Mouse (Mus musculus) A20 (cell line): ENCODE data around the gene U2af2.
"Not testable (repeated sequence)": the region's sequence is repeated elsewhere in the genome, so short reads cannot be mapped to it uniquely, and the experiment has no call there.

Experiments
- DNase-seq: peaks from one replicate; pipeline ENCODE4 v3.0.0-alpha.2; 2011; ENCODE audit warnings: low read depth, low spot score

The U2af2 gene

GRCm38 (mm10) chr7:5073586-5073985 lies 11.6 kb downstream of the U2af2 start:
- DNase-seq = no peak

GRCm38 (mm10) chr7:5074984-5075383 lies 13.0 kb downstream of the U2af2 start:
- no peak for DNase-seq

- no peak for DNase-seq
Observed at GRCm38 (mm10) chr7:5076931-5077330, 15.0 kb downstream of the U2af2 start.

- not testable (repeated sequence) for DNase-seq
Observed at GRCm38 (mm10) chr7:5079365-5080009, 17.5 kb downstream of the U2af2 start.

GRCm38 (mm10) chr7:5080010-5080751 lies 18.2 kb downstream of the U2af2 start, which contains the start of gene Epn1:
Gene Epn1, plus strand, starts transcription at chr7:5080235.
- peak; percentile 98 for DNase-seq

DNA sequence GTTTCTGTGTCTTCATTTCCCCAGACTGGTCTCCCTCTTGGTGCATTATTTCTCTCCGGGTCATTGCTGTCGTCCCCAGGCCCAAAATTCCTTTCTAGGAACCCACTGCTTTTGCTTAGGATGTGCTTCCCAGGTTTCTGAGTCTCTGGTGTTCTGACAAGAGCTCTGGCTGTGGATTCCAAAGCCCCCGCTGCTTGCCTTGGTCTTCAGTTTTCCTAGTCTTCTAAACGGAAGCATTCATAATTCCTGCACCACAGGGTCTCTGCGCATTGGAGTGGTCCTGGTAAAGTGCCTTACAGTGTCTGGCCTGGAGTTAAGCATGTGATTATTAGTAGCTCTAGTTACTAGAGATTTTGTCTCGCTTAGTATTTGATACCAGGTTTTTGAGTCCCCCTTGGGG lies 18.9 kb downstream of the U2af2 start:
- DNase-seq = no peak

- DNase-seq = peak; percentile 69
Observed at GRCm38 (mm10) chr7:5081241-5081640, 19.3 kb downstream of the U2af2 start.

GRCm38 (mm10) chr7:5081939-5082338 lies 20.0 kb downstream of the U2af2 start:
- DNase-seq = peak; percentile 40

DNA sequence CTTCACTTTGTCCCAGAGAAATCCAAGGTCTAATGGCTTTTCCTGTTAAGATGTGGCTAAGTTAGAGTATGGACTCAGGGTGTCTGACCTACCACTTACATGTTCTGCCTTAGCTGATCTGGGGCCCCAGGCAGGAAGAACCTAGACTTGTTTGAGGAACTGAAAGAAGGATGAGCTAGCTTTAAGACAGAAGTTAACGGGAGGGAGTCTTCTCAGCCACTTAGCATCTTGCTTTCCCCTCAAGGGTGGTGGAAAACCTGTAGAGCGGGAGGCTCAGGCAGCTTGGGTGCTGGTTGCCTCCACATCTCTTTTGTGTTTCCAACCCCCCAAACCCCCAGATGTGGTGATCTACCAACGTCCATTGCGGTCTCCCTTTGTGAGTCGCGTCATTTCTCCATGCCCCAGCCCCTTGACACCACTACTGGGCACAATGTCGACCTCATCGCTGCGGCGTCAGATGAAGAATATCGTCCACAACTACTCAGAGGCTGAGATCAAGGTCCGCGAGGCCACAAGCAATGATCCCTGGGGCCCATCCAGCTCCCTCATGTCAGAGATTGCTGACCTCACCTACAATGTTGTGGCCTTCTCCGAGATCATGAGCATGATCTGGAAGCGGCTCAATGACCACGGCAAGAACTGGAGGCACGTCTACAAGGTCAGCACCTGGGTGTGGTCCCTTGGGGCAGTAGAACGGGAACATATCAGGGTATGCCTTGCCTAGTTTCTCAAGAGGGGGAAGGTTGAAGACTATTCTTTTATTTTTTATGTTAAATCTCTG lies 21.6 kb downstream of the U2af2 start:
- peak; percentile 91 for DNase-seq

GRCm38 (mm10) chr7:5085512-5085911 lies 23.6 kb downstream of the U2af2 start:
- no peak for DNase-seq

- no peak for DNase-seq
Observed at GRCm38 (mm10) chr7:5086921-5087440, 25.0 kb downstream of the U2af2 start.

DNA sequence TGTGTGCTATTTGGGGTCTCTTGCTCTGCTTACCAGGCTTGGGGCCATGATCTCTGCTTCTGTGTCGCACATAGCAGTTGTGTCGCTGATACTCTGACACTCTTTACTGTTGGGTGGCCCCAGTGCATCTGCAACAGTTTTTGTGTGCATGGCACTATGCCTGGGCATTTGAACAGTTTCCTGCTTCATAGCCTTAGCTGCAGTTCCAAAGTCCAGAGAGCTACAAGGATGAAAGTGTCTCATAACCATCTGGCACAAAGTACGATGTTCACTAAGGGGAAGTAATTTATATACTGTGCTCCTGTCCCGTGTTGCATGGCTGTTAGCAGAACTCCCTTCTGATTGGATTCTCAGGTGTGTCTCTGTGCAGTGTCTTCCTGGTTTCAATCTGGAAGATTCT lies 25.9 kb downstream of the U2af2 start:
- no peak for DNase-seq

GRCm38 (mm10) chr7:5089853-5090252 lies 27.9 kb downstream of the U2af2 start:
- no peak for DNase-seq

- no peak for DNase-seq
Observed at GRCm38 (mm10) chr7:5091008-5091728, 29.2 kb downstream of the U2af2 start.

DNA sequence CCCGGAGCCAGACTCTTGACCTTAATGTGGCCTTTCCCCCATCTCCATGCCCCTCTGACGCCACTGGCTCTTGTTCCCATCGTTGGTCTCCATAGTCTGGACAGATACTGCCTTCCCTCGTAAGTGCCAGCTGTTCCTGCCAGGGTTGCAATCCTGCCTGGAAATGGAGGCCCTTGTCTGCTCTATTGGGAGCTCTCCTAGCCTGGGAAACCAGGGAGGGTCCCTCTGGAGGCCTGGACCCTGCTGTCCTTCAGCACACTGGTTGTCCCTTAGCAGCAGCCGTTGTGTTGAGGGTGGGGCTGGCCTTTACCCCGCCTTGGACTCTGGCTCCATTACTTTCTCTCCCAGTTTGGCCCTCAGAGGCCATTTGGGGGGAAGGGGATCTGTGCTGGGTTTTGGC lies 30.4 kb downstream of the U2af2 start:
- no peak for DNase-seq

DNA sequence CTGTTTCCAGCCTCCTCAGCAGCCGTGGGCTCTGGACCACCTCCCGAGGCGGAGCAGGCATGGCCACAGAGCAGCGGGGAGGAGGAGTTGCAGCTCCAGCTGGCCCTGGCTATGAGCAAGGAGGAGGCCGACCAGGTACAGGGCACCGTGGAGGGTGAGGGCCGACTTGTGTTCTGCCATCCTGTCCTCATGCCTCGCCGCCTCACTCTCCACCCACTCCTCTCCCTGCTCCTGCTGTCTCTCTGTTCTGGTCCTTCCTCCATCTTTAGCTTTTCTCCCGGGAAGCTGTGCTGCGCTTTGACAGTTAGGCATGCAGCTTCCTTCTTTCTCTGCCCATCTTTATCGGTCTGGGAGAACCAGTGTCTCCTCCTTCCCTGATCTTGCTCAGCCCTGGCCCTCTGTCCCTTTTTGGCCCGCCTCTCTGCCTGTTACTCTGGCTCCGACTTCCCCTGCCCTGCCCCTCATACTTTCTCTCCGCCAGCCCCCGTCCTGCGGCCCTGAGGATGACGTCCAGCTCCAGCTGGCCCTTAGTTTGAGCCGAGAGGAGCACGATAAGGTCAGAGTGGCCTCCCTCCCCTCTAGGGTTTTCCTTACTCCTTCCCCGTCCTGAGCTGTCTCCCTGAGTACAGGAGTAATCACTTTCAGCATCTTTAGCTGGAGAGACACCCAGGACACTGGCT lies 31.0 kb downstream of the U2af2 start:
- no peak for DNase-seq

- DNase-seq = no peak
Observed at GRCm38 (mm10) chr7:5098769-5099168, 36.8 kb downstream of the U2af2 start.

DNA sequence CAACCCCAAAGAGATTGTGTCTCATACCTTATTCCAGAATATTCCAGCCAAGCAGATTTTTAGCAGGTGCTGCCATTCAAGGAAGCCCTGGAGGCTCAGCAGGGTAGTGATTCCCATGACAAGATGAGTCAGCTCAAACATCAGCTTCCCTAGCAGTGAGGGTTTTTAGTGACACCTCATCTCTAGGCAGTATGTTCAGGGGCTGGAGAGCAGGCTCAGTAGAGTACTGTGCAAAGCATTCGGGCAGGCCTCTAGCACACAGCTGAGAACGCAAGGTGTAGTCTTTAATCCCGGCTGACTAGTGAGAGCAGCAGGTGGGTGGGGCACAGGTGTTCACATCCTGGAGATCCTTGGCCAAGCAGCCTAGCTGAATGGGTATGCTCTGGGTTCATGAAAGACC lies 37.9 kb downstream of the U2af2 start:
- peak; percentile 79 for DNase-seq

- DNase-seq = peak; percentile 92
Observed at GRCm38 (mm10) chr7:5101066-5101663, 39.2 kb downstream of the U2af2 start.

DNA sequence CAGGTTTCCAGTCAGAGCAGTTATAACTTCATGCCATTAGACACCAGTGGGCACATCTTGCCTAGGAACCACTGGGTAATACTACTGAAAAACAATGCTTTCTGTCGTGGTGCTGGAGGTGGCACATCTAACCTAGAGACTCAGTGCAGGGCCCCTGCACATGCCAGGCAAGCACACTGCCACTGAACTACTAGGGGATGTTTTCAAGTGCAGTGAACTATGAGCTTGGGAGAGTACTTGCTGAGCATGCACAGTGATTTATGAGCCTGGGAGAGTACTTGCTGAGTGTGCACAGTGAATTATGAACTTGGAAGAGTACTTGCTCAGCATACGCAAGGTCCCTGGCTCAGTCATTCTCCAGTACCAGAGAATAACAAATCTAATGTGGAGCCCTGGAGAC lies 40.6 kb downstream of the U2af2 start:
- DNase-seq = peak; percentile 36

- DNase-seq = no peak
Observed at GRCm38 (mm10) chr7:5108272-5108671, 46.3 kb downstream of the U2af2 start.
